Mouse (Mus musculus): ENCODE measurements at regions not wholly inside any gene's neighbourhood (a gene's known extent, or its start where the extent isn't known, plus 50 kb on each side); places are given as distances from the start of the nearest gene placed in this dataset.

DNA sequence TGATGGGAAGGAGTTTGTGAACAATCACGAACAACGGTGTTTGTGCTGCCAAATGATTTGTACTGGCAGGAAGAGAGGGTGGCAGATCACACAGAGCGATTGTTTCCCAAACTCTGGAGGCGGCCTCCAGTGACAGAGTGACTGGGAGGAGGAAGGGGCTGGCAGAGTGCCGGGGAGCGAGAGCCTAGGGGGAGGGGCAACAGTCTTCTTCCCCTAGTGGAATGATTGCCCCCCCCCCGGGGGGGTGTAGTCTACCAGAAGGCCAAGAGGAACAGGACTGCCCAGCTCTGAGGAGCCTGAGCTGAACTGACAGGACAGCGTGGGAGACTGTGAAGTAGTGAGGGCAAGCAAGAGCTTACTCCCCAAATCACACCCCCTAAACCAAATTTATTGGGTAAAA lies 199.9 kb upstream of the Rpl38 start:
- TF ChIP-seq CTCF (IDR thresholded peaks at IDR 0.05; ENCODE audit: low read depth, low read length): no peak
- no peak for TF ChIP-seq GATA2 (IDR thresholded peaks at IDR 0.05; ENCODE audit: borderline replicate concordance, low read depth, low read length)

Measured in G1E (cell line).